Mouse (Mus musculus): ENCODE measurements at regions not wholly inside any gene's neighbourhood (a gene's known extent, or its start where the extent isn't known, plus 50 kb on each side); places are given as distances from the start of the nearest gene placed in this dataset.

DNA sequence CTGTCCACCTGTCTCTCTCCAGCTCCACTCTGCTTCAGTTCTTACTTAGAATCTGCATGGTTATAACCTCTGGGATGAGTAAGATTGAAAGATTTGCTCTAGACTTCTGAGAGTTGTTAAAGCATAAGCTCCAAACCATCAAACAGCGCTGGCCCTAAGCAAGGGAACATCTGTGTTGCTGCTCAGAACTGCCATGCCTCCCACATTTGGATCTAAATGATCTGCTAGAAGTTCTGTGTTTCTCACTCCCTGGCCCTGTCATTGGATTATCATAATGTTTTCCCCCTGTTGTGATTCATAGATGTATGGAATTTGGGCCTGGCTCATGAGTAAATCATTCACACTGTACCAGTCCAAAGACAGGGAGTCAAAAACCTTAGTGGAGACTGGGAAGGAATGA is 448.1 kb downstream of the 1190002N15Rik start:
- TF ChIP-seq POLR2A (IDR thresholded peaks at IDR 0.05; ENCODE audit: borderline replicate concordance, extremely low read depth, low read depth, low read length), result no peak
- TF ChIP-seq CTCF (IDR thresholded peaks at IDR 0.05; ENCODE audit: insufficient read depth, low read length), result no peak
